Mouse (Mus musculus) fat pad, adult 2 months (tissue): ENCODE results near the gene Sept3.
A peak's percentile ranks its signal among the peaks of the same experiment; 100 is the strongest.

Experiments used
- DNase-seq: peaks from one replicate; pipeline ENCODE4 v3.0.0-alpha.2; 2011; ENCODE audit warnings: low read depth, low spot score; ENCODE audit errors: extremely low read depth

The Sept3 gene

DNA sequence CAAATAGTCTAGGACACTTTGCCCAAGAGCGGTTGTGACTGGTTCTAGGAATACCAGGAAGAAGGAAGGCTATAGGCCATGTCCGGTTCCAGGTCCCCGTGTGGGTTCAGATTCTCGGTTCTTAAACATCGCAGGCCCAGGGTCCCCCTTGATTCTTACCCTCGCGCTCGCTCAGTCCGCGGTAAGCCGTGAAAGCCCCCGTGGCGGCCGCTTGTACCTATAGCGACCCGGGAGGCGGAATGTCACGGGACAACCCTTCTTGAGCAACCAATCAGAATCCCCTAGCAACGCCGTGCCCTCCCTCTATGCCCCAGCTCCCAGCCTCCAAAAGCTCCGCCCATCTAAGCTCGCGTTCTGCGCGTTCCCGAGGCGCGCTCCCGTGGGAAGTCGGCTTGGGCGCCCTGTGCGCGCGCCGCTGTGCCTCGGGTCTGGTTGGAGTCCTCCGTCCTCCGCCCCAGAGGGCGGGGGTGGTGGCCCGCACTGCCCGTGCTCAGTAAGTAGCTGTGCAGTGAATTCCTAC, 64.0 kb downstream of the Sept3 start, which contains the start of the genes Naga, Pheta2 and Smdt1:
Gene Naga (minus strand): TSS at position 333 of the 520 bp plus-strand sequence.
Gene Pheta2 (plus strand): TSS at position 350 of the 520 bp plus-strand sequence.
Gene Smdt1 (plus strand): TSS at position 367 of the 520 bp plus-strand sequence.
- DNase-seq: peak; percentile 63

- DNase-seq: no peak
These were observed 64.5 kb downstream of the Sept3 start for GRCm38 (mm10) chr15:82339150-82339549.

GRCm38 (mm10) chr15:82339634-82340254, 65.1 kb downstream of the Sept3 start:
- no peak for DNase-seq

DNA sequence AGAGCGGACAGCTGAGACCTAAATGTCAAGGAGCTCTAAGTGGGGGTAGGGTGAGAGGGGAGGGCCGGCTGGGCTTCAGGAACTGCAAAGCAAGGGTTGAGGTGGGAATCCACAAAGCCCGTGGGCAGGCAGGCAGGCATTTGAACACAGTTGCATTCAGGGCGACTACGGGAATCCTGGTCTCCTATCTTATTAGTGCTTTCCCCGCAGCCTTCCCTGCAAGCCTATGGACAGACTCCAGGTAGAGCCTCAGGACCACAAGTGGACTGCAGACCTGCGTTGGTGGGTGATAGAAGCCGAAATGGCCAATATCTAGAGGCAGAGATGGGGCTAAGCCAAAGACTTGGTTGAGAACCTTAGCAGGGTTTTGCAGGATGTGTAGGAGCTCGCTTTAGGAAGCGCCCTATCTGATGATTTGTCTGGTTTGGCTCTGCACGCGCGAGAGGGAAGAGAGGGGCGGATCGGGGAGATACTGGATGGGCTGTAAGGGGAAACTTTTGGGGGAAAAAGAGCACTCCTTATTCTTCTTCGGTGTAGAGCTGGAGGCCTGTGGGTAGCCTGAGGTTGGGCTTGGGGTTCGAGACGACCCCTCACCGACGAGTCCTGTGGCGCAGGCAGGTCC, 65.8 kb downstream of the Sept3 start:
- no peak for DNase-seq

DNA sequence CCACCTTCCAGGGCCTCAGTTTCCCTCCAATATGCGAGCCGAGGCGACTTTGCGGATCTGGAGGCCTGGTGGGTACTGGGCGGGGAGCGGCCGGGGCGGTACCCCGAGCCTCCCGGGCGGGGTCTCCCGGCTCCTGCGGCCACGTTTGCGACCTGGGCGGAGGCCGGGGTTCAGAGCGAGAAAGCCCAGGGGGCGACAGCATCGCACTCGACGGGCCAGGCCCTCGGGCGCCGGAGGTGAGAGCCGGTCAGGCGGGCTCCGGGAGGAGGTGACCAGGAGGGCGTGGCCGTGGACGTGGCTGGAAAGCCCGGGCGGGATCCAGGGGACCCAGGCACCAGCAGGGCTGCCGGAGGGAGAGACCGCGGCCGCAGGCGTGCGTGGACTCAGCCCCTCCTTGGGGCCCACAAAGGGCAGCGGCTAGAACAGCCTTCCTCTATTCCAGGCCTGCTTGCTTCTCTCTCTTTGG, 66.4 kb downstream of the Sept3 start:
- DNase-seq: no peak

DNA sequence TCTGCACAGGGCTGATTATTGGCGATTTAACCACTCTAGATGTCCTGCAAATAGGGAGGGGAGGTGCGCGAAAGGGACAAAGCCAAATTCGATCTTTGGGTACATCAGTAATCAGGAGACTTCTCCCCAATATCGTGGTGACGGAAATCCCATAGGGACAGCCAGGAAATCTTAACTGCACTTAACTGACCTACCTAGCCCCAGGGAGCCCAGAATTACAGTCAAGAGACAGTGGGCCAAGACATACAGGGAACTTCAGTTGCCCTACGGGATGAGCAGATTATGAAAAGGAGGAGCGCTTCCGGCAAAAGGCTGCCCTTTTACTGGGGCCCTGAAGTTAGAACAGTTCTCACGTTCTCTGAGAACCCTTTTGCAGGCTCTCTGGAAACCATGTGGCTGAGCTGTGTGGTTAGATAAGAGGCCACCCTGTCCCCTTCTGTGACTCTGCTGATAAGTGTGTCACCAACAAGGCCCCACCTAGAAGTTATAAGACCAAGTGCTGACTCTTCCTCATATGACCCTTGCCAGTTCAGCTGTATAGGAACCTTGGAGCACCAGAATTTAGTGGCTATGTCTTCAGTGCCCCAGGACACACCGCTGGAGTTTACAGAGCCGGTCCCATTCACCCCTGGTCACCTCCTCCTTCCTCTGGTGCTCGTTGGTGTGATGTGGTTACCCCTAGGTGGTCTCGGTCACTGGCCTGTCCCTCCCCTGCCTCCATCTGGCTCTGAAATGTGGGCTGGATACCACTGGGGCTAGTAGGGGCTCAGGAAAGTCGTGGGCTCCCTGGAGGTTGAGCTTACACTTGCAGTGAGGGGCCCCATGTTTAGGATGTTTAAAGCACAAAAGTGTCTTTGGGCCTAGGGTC, 67.2 kb downstream of the Sept3 start:
- DNase-seq: no peak

- DNase-seq: no peak
These were observed 67.8 kb downstream of the Sept3 start for GRCm38 (mm10) chr15:82342543-82342935.

GRCm38 (mm10) chr15:82343368-82344287, 68.9 kb downstream of the Sept3 start:
- DNase-seq: no peak
